Mouse (Mus musculus) mature B cell (primary cell): ENCODE results near the gene Inka1.

Source experiments
- in situ Hi-C: fragments of 300-500 bp; cut with MboI; formaldehyde crosslinking; loops from 2 replicates; pipeline ENCODE4 v1.14.3; 2019

The Inka1 gene

DNA sequence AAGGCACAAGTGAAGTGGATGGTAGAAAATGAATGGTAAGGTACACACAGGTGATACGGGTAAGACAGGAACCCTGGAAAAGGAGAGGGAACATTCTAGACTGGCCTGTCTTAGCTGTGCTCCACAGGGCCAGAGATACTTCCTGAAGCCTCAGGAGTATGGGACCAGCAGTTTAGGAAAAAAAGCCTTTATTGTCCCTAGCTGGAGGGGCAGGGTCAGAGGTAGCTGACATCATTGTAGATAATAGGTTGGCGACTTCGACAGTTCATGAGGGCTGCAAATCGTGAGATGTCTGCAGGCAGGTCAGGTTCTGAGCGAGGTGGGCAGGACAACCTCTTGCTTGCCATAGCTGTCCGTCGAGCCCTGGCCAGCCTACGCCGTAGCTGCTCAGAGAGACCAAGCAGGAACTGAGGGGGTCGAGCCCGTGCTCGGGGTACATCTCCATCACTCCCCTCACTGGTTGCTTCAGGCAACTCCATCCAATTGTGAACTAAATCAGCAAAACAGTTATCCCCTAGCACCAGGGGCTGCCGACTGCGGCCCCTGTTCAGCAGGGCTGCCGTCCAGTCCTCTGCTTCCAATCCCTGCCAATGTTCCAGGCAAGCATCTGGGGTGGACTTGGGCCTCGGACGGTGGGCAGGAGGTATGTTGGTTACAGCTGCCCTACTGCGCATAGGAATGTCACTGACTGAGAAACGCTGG is 1.5 kb downstream of the Inka1 start:
- in situ Hi-C loops = no loop called here

DNA sequence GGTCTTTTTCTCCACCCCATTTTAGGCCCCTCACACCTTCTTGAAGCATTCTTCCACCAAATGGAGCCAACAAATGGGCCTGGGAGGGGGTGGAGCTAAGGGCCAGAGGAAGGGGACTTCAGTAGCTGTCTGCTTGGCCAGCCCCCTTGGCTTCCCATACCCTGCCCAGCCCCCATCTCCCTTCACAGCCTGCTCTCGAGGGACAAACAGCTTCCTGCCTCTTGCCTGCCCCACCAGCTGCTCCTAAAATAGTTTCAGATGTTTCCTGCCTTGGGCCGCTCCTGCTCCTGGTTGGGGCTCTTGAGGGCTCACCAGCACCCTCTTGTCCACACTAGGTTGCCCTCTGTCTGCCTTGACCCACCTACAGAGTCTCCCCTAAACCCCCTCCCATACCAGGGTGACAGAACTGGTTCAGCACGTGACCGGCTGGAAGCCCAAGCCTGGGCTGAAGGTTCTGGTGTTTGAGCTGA is 2.2 kb downstream of the Inka1 start:
- in situ Hi-C loops = no loop called here

DNA sequence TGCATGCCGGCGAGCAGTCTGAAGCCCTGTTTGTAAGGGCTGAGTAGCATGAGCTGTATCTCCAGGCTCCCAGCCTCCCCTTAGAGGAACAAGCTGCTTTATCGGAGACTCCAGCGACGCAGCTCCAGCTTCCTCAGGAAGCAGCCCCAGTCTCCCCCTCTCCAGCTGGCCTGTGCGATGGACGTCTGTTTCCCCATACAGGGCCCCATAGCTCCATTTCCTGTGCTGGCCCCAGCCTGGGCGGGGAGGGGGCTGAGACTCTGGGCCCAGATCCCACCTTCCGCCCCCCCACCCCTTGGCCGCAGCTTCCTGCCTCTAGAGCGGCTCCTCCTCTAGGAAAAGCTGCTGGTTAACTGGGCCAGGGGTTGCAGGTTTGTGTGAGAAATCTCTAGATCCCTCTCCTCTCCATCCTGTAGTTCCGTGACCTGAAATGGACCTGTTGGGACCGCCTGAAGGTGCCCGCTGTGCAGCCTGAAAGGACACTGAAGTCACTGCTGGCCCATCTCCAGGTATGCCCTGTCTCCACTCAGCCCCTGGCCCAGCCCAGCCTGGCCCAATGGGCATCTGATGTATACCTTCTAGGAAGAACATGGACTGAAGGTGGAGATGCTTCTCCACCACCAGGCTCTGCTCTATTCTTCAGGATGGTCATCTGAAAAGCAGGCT is 2.9 kb downstream of the Inka1 start, which contains the start of gene Gm20661:
Gene Gm20661, plus strand, starts transcription at position 378 of the 666 bp plus-strand sequence.
- in situ Hi-C loops = no loop called here

DNA sequence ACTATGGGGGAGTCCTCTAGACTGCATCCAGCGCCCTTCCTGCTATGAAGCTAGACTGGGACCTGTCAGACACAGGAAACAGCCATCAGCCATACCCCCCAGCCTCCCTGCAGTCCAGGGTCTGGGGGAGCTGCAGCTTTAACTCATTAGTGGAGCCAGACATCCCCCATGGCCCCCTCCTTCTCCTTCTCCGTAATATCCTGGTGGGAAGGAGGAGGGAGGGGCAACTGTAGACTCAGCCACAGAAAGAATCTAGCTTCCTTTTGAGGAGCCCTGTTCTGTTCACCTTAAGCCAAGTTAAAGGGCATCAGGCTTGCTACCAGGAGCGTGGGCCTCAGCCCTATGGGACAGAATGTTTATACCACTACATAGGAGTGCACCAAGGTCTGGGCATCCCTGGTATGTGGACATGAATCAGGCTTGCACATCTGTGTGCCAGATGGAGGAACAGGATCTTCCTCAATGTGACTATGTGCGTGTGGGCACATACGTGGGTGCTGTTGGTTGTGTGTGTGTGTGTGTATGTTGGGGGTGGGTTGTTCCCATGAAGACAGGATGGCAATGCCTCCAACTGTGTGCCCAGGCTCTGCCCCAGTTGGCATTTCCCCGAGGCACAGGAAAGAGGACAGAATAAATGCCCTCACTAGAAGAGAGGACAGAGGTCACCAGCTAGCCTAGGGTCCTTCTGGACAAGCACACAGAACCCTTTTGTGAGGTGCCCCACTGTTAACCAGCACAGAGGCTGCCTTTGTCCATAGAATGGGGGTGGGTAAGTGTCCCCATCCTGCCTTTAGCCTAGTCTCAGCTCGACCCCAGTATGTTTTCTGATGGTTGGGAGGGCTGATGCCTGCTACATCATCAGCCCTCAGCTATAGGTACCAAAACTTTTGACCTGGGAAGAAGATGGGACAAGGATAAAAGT is 3.7 kb downstream of the Inka1 start:
- in situ Hi-C loops = no loop called here

DNA sequence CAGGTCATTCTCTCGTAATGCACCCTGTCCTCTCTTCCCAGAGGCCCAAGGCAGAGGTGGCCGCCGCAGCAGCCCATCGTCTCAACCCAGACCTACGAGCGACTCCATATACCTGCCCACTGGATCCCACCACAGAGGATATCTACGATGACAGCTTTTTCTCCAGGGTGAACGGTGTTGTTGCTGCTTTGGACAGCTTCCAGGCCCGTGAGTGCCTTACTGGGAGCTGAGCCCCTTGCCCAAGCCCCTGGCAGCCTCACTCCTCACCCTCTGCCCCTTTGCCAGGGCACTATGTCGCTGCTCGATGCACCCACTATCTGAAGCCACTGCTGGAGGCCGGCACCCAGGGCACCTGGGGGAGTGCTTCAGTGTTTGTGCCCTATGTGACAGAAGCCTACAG is 6.9 kb downstream of the Inka1 start:
- in situ Hi-C loops = no loop called here

DNA sequence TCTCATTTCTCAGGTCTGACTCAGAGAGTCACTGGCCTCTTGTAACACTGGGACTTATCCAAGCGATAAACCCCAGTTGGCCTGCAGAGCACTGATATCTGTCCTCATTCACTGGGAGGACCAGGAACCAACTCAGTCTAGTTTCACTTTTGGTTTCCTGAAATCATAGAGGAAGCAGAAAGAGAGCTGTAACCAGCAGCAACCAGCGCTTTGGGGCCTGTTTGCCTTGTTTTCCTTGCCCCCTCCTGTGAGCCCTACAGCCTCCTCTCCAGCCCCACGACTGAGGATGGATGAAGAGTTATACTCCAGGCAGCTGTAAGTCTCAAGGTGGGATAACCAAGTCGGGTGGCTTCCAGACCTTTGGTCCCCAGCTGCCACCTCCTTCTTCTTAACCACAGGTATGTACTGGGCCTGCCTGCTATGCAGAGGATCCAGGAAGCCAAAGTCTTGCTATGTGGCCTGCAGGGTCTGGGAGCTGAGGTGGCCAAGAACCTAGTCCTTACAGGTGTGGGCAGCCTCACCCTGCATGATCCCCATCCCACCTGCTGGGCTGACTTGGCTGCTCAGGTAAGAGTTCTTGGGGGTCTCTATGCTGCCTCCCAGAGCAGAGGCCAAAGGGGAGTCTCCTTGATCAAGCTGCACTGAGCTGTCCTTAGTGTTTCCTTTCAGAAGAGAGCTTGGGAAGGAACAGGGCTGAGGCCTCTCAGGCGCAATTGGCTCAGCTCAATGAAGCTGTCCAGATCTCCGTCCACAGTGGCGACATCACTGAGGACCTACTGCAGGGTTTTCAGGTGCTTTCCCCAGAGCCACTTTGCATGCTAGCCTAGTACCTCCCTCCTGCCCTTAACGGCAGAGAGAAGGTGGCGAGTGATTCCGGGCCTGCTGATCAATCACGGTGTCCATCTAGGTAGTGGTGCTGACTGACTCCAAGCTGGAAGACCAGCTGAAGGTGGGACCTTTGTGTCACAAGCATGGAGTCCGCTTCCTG is 10.0 kb downstream of the Inka1 start, which contains the start of gene Uba7:
Gene Uba7, plus strand, starts transcription at position 107 of the 988 bp plus-strand sequence.
- in situ Hi-C loops = no loop called here

DNA sequence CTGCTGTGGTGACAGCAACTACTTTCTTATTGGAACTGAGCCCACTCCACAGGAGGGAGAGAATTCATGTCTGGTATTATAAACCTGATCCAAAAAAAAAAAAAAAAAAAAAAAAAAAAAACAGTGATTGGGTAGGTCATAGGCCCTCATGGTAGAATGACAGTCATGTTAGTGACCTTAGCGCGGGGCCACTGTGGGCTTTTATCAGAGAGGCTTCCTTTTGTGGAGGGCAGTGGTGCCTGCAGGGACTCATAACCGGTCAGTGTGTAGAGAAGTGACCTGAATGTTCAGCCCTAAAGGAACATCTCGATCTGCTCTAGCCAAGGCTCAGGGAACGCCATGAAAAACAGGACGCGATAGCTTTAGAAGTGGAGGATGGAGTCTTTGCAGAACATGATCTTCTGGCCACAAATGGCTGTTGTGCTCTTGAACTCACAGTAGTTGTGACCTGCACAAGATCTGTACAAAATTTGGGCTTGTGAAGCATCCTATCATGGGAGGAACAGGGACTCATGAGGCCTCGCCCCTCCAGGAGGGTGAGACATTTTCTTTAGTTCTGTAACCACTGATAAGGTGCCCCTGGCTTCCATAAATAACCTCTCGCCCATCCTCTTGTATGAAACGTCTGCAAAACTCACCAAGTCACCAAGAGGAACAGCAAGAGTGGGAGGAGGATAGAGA is 11.0 kb downstream of the Inka1 start:
- in situ Hi-C loops = no loop called here

DNA sequence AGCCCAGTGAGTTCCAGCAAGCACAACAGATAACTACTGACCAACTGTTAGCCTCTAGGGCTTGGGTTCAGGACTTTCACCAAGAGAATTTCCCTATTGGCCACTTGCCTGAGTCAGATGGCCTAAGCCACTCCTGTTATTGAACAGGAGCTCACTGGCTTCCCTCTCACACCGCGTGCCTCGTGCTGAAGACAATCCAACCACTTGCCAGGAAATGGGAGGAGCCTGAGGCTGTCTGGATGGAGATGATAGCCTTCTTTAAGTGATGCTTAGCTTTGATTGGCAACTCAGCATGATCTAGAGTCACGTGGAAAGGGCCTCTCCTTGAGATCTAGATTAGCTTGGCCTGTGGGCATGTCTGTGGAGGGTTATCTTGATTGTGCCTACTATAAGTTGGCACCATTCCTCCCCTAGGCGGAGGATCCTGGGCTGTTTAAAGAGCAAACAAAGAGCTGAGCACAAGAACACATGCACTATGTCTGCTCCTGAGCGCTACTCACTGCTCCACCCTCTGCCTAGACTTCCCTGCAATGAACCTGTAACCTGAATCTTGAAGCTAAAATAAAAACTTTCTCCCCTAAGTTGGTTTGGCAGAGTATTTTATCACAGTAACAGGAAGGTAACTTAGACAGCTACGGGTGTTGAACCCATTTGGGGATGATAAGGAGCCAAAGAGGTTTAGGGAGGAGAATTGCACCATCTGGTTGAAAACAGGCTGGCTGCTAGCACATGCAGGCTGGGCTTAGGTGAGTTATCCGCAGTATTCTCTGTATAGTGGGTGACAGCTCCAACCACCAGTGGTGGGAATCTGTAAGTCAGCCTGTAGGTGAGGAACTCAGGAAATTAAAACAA is 13.8 kb downstream of the Inka1 start:
- in situ Hi-C loops = no loop called here

DNA sequence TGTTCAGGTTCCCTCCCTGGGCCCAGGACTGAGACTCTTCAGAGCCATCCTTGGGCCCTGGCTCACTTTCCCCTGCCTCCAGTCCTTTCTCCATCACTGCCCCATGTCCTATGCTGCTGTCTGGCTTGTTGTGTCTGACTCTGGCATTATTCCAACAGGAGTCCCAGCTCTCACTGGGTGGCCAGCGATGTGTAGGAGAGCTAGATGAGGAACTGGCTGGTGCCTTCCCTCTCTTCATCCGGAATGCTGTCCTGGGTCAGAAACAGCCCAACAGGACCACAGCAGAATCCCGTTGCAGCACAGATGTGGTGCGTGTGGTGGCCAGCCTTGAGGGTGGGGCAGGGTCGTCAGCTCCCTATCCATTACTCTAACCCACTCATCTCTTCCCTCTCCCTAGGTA is 15.4 kb downstream of the Inka1 start:
- in situ Hi-C loops = no loop called here

DNA sequence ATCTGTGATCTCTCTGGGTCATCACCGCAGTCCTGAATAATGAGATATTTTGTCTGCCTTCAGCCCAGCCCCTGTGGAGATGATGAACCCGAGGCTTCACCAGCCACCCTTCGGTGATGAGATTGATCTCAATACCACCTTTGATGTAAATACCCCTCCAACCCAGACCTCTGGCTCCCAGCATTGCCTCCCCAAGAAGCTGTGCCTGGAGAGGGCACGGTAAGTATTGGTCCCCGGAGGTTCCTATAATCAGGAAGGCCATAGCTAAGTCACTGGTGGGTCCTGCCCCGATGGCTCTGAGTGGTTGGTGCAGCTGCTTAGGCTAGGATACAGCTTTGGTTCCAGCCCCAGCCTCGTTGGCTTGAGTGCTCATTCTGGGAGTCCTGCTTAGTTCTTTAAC is 17.1 kb downstream of the Inka1 start:
- in situ Hi-C loops = no loop called here

DNA sequence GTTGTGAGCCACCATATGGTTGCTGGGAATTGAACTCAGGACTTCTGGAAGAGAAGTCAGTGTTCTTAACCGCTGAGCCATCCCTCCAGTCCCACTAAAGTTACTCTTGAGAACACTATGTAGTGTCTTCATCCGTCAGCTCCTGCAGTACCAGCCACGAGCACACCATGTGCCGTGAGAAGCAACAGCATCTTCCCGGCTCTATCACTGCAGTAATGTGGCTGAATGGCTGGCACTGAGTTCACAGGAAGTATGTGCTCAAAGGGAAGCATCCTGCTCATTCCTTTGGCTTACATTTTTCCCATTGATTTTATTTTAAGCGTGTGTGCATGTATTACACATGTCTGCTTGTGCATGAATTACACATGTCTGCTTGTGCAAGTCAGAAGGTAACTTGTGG is 18.2 kb downstream of the Inka1 start:
- in situ Hi-C loops = no loop called here

DNA sequence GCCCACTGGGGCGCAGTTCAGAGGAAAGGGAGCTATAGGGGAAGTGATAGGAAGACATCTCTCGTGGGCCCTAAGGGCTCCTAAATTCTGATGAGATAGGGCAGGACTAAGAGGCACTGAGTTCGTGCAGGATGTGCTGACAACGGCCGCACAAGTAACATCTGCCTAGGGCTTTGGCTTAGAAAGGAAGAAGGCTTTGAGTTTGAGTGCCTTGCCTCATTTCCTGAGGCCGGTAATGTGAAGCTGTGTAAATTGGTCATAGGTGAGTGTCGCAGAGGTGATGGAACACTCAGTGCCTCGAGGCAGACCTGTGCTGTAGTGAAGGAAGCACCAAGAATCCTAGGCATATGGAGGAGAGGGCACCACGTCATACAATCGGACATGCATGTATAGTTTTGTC is 19.0 kb downstream of the Inka1 start:
- in situ Hi-C loops = no loop called here

DNA sequence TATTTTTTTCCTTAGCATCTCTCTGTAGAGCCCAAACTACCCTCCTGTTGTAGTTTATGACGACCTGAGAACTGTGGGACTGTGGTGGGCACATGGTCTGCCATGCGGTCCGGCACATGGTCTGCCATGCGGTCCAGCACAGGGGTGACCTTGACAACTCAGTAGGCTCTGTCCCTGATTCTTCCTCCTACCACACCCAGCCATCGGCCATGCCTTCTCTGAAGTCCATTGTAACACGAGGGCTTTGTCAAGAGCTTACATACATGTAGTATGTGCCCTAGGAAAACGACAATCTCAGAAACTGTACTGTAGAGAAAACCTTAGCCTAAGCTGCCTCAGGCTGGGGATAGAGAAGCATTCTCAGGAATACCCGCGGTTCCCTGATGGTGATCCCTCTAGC is 21.0 kb downstream of the Inka1 start:
- in situ Hi-C loops = no loop called here

DNA sequence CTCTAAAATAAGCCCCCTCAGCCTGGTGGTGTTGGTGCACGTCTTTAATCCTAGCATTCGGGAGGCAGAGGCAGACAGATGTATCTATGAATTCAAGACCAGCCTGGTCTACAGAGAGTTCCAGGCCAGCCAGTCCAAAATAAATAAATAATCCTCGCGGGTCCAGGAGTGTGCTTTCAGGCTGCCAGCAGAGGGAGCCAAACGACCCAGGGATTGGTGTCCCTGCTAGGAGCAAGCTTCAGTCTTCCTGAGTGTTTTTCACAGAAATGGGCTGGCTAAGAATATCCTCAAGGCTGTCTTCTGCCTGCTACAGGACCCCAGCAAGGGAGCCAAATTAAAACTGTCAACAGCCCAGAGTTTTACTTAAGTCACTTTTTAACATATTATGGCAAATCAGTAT is 22.0 kb downstream of the Inka1 start:
- in situ Hi-C loops = no loop called here

DNA sequence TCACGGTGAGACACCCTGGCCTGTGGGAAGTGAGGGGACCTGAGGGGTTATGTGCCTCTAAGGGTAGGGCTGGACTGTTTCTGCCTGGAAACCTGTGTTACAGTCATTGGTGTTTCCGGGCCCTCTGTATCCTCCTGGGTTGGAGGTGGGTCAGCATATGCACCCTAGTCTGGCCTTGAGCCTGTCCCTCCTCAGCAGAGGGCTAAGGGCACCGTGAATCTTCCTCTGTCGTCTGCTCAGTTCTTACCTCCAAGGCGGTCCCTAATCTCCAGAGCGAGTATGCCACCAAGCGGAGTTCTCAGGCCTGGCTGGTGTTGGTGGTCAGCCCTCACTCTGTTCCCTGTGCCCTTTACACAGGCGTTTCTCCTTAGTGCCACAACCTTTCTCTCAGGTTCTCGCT is 22.8 kb downstream of the Inka1 start:
- in situ Hi-C loops = no loop called here

DNA sequence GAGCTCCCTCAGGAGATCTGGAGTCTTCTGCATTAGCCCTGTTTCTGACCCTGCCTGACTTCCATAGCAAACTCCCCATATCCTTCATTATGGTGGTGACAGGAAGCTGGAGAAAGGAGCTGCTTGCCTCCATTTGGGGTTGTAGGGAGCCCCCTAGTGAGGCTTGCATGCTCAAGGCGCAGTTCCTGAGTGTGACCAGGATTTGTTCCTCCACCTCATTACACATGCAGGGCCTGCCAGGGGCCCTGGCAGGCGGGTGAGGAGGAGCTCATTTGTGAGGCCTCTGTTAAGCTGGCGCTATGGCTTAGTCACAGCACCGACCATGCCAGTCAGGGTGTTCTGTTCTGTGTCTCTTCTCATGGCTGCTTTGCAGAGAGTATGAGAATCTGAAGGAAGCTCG is 23.8 kb downstream of the Inka1 start:
- in situ Hi-C loops = no loop called here

DNA sequence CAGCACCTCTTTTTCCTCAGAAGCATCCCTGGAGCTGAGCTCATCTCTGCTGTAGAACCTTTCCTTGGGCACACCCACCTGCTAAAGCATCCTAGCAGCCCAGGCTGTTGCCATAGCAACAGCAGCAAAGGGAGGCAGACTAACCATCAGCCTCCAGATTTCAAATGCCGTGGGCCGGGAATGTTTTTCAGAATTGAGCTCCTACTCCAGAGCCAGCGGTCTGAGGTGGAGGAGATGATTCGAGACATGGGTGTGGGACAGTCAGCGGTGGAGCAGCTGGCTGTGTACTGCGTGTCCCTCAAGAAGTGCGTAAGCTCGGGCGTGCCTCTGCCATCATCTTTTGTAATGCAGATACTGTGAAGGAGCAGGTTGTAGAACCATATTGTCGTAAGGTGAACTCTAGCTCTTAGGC is 24.3 kb downstream of the Inka1 start:
- in situ Hi-C loops = no loop called here

DNA sequence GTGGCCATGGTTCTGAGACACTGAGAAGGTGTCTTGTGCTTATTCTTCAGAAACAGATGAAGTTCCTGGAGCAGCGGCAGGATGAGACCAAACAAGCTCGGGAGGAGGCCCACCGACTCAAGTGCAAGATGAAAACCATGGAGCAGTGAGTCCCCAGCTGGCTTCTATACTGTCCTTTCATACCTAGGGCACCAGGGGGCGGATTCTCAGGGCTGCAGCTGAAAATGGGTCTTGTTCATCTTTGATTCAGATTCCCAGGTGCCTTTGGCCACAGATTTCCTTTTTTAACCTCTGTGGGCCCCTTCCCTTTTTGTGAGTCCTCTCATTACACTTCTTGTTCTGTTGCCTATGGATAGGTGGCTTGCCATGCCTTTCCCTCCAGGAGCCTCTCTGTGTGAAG is 24.8 kb downstream of the Inka1 start:
- in situ Hi-C loops = no loop called here

DNA sequence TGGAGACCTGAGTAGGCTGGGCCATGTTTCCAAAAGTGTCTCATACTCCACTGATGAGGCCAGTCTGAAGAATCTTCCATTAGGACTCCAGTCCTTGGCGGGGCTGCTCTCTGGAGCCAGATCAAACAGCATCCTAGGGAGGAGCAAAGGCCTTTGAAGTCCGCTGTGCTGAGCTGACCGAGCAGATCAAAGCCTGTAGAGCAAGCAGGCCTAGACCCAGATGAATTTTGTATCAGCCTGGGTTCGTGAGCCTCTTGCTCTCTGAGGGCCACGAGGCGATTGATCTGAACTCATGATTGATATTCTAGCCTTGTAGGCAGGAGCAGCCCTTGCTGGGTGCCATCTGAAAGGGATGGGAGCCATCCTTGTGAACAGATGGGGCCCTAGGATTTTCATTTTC is 25.8 kb downstream of the Inka1 start:
- in situ Hi-C loops = no loop called here

DNA sequence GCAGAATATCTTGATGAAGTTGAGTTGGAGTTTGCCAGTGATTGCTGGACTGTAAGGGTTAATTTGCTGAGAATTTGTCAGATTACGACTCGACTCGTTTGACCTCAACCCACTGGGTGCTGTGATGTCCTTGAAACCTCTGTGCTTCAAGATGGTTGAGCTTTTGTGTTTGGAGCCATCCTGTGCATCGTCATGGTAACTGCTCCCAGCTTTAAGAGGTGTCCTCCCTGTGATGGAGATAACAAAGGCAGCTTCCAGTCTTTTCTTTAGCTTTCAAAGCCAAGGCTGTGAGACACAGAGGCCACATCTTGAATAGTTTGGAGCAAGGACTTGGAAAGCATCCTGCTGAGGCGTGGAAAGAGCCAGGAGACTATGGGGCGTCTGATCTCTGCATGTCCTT is 28.5 kb downstream of the Inka1 start:
- in situ Hi-C loops = no loop called here
